Mouse (Mus musculus) embryonic facial prominence, embryonic 14.5 days (tissue): ENCODE results near the gene Pde6b. TPM values are rescaled to one million over a fixed set of nuclear protein-coding genes. Genes with fewer than 3 reads are reported as not detected.

ENCODE experiments used
- ATAC-seq: fragments of 200-750 bp; cut with Nextera tagmentation; 2 replicates; pipeline ENCODE4 v1.8.0; 2017; ENCODE audit warnings: low read depth, moderate number of reproducible peaks, moderate TSS enrichment
- DNase-seq: peaks from one replicate; pipeline ENCODE4 v3.0.0-alpha.2; 2015; ENCODE audit warnings: low spot score
- H3K27ac ChIP-seq: fragments of 300-500 bp; sonication (generic); replicated peaks from 2 replicates; pipeline ENCODE4 v1.5.1; 2014; ENCODE audit warnings: low read depth, mild to moderate bottlenecking, low read length, moderate library complexity
- H3K27me3 ChIP-seq: fragments of 300-500 bp; sonication (generic); replicated peaks from 2 replicates; pipeline ENCODE4 v1.6.1; 2014; ENCODE audit warnings: low read length; ENCODE audit not compliant: control insufficient read depth, insufficient read depth
- H3K36me3 ChIP-seq: fragments of 300-500 bp; sonication (generic); 2 replicates; pipeline ENCODE4 v1.6.1; 2014; ENCODE audit warnings: low read length, mixed read lengths; ENCODE audit not compliant: control insufficient read depth, insufficient read depth
- H3K4me1 ChIP-seq: fragments of 300-500 bp; sonication (generic); 2 replicates; pipeline ENCODE4 v1.6.1; 2014; ENCODE audit warnings: antibody characterized with exemption, low read length; ENCODE audit not compliant: control insufficient read depth, insufficient read depth
- H3K4me2 ChIP-seq: fragments of 300-500 bp; sonication (generic); 2 replicates; pipeline ENCODE4 v1.6.1; 2014; ENCODE audit warnings: low read depth, mild to moderate bottlenecking, low read length, moderate library complexity, mixed read lengths
- H3K4me3 ChIP-seq: fragments of 300-500 bp; sonication (generic); 2 replicates; pipeline ENCODE4 v1.5.1; 2014; ENCODE audit warnings: low read depth, mild to moderate bottlenecking, low read length
- H3K9ac ChIP-seq: fragments of 300-500 bp; sonication (generic); 2 replicates; pipeline ENCODE4 v1.6.1; 2014; ENCODE audit warnings: low read depth, mild to moderate bottlenecking, low read length, moderate library complexity, mixed read lengths
- H3K9me3 ChIP-seq: fragments of 300-500 bp; sonication (generic); 2 replicates; pipeline ENCODE4 v1.6.1; 2016; ENCODE audit warnings: low read length; ENCODE audit not compliant: control insufficient read depth
- WGBS: fragments of 180-500 bp; shearing (Covaris S2); extraction: QIAGEN DNeasy Blood & Tissue Kit; methylation state at CpG from one replicate; pipeline ENCODE4 v1.1.7; 2014; 5-methylcytosine and 5-hydroxymethylcytosine counted together
- polyA plus RNA-seq: library from polyadenylated mRNA; unstranded; fragments of >200 nt; fragmentation: Nextera tagmentation; extraction: Ambion mirVana; gene quantifications from 2 replicates; pipeline ENCODE4 v1.2.1, GENCODE M21; 2014

The Pde6b gene
- not detected in 2 replicates for polyA plus RNA-seq

DNA sequence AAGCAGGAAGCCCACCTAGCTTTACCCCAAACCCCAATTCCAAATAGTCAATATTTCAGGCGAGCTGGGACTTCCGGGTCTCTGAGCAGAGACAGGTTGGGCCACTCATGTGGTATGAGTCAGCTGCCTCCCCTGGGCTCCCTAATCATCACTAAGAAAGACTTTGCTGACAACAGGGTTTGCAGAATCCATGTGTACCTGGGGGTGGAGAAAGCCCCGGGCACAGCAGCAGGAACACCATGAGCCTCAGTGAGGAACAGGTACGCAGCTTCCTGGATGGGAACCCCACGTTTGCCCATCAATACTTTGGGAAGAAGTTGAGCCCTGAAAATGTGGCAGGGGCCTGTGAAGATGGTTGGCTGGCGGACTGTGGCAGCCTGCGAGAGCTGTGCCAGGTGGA, at the start of gene Pde6b:
Gene Pde6b (plus strand): TSS at position 191 of the 400 bp plus-strand sequence.
- Histone ChIP-seq H3K4me3 (no peak within 1 kb of the TSS), H3K27me3 (no peaks in the 10 kb centered on the region), H3K9ac (no peak within 1 kb of the TSS), H3K9me3 (no peaks in the 10 kb centered on the region), H3K4me2 (no peak within 1 kb of the TSS), H3K36me3 (no peaks in the 10 kb centered on the region), H3K27ac (no peak within 1 kb of the TSS), H3K4me1 (no peaks in the 10 kb centered on the region)
- no peak for DNase-seq
- WGBS, result 72% methylated on average over 7 of the region's 7 CpGs
- ATAC-seq, result no peak

DNA sequence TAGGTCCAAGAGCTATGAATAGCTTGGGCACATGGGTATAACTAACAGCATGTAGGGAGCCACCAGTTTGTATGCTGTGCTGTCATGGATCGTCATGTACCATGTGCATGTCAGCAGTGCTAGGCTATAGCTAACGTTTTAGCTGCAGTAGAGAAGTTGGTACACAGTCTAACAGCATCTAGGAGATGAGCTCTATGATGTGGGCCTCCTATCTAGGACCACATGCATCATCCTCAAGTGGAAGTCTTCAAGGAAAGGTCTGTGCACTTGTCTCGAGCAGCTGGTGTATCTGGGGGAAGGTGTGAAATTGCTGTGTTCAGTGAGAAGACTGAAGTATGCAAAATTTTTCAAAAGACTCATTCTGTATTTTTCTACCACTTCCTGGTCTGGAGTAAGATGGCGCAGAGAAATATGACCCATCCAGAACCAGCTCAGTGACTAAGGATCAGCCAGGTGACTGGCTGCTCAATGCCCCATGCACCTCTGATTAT, 44.5 kb upstream of the Pde6b start:
- no peaks in the 10 kb centered on the region for H3K9me3 ChIP-seq
- H3K4me2 ChIP-seq, result no peak overlapping the region
- DNase-seq (no peak), ATAC-seq (no peak)
- H3K27ac ChIP-seq, result no peak overlapping the region
- H3K9ac ChIP-seq, result no peak overlapping the region
- WGBS, result 91% methylated on average over 4 of the region's 4 CpGs
- H3K27me3 ChIP-seq, result no peaks in the 10 kb centered on the region
- H3K4me3 ChIP-seq, result no peak overlapping the region
- H3K36me3 ChIP-seq, result peaks cover 33% of the 10 kb centered on the region
- H3K4me1 ChIP-seq, result no peaks in the 10 kb centered on the region

DNA sequence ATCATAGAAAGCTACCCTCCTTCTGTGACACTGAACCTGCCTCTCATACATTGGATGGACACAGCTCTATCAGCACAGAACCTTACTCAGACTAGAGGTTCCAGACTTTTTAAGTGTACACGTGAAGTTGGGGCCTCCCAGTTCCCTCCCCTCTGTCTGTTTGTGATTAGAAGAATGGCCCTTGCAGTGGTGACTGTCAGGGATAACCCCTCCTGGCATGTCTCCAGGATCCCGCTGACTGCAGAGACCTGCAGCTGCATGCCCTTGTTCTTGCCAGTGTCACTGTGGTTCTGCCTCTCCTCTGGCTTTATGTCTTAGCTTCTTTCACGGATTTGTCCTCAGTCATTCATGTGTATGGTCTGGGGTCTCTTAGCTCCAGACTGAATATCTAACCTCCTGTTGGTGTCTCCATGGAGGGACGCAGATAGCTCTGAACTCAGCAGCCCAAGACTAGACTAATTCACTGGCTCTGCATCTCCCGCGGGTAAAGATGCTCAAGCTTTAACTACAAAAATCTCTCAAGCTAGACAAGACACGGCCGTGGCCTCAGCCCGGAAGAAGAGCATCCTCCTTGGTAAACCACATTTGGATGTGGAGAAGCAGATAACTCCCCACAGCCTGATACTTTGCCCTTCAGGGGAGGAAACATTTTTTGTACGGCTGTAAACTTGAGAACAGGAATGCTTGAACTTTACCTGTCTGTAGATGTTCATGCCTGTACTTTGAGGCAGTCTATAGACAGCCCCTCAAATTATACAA, 42.7 kb upstream of the Pde6b start:
- H3K4me1 ChIP-seq, result no peaks in the 10 kb centered on the region
- DNase-seq (no peak), ATAC-seq (no peak)
- H3K27me3 ChIP-seq, result no peaks in the 10 kb centered on the region
- WGBS, result 84% methylated on average over 10 of the region's 10 CpGs
- peaks cover 32% of the 10 kb centered on the region for H3K36me3 ChIP-seq
- H3K4me3 ChIP-seq, result no peak overlapping the region
- H3K9me3 ChIP-seq, result no peaks in the 10 kb centered on the region
- H3K9ac ChIP-seq, result no peak overlapping the region
- no peak overlapping the region for H3K27ac ChIP-seq
- no peak overlapping the region for H3K4me2 ChIP-seq

DNA sequence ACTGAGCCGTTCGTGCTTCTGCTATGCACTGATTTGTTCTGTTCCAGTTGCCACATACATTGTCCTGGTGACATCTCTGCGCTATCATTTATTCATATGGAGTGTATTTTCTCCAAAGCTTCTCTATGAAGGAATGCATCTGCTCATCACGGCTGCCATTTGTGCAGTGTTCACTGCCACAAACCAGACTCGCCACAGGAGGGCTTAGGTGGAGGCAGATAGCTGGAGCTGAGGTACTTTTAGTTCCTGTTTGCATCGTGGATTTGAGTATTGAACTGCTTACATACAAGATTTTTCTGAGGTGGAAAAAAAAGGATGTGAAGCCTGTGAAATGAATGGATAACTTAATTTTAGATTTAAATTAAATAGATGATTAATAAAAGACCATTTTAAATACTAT, 40.3 kb upstream of the Pde6b start:
- H3K9ac ChIP-seq, result no peak overlapping the region
- ATAC-seq (no peak), DNase-seq (no peak)
- H3K9me3 ChIP-seq, result no peaks in the 10 kb centered on the region
- no peaks in the 10 kb centered on the region for H3K27me3 ChIP-seq
- no peak overlapping the region for H3K4me2 ChIP-seq
- H3K4me1 ChIP-seq, result no peaks in the 10 kb centered on the region
- no peak overlapping the region for H3K27ac ChIP-seq
- WGBS, result 64% methylated on average over 6 of the region's 6 CpGs
- peaks cover 21% of the 10 kb centered on the region for H3K36me3 ChIP-seq
- H3K4me3 ChIP-seq, result no peak overlapping the region

DNA sequence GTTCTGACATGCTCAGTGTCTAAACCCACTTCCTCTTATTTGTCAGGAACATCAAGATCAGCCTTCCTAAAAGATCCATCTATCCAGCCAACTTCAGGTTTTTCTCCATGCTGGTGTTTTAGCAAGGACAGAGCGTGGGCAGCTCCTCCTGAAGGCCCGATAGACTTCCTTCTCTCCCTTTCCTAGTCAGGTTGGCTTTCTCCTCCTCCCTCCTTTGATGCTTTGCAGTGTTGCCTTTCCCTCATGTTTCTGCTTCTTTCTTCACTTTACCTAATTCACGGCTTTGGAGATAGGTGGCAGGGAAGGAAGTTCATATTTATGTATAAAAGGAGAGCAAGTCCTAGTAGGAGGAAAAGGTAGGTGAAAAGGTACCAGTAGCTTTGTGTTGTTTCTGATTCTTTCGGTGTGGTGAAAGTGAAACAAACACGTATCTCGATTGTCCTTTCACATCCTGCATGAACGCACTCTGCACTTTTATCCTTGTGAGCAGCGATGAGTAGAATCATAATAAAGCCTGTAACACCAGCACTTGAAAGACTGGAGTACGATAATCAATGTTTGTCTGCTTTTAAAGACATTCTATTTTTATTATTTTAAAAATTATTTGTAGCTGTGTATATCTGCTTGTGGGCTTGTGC, 38.6 kb upstream of the Pde6b start:
- ATAC-seq, result no peak
- H3K27ac ChIP-seq, result no peak overlapping the region
- no peaks in the 10 kb centered on the region for H3K9me3 ChIP-seq
- no peak for DNase-seq
- WGBS, result 92% methylated on average over 9 of the region's 9 CpGs
- H3K4me3 ChIP-seq, result no peak overlapping the region
- H3K9ac ChIP-seq, result no peak overlapping the region
- H3K4me1 ChIP-seq, result no peaks in the 10 kb centered on the region
- peaks cover 19% of the 10 kb centered on the region for H3K36me3 ChIP-seq
- H3K27me3 ChIP-seq, result no peaks in the 10 kb centered on the region
- no peak overlapping the region for H3K4me2 ChIP-seq

DNA sequence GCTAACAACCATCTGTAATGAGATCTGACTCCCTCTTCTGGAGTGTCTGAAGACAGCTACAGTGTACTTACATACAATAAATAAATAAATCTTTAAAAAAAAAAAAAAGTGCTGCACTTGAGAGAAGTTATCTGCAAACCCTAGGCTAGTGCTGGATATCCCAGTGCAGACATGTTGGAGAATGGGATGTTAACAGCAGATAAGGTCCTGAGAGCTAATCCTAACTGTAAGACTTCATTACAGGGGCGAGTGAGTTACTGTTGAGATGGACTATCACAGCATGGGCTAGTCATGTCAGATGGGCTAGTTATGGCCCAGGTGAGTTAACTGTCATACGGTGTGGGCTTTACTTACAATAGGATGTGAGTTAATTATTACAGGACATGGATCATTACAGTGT, 34.1 kb upstream of the Pde6b start:
- no peak for DNase-seq
- H3K4me3 ChIP-seq, result no peak overlapping the region
- no peak overlapping the region for H3K4me2 ChIP-seq
- no peak overlapping the region for H3K9ac ChIP-seq
- no peaks in the 10 kb centered on the region for H3K27me3 ChIP-seq
- no peak overlapping the region for H3K27ac ChIP-seq
- WGBS, result 80% methylated on average over 2 of the region's 2 CpGs
- no peaks in the 10 kb centered on the region for H3K4me1 ChIP-seq
- peaks cover 10% of the 10 kb centered on the region for H3K36me3 ChIP-seq
- no peak for ATAC-seq
- H3K9me3 ChIP-seq, result no peaks in the 10 kb centered on the region

DNA sequence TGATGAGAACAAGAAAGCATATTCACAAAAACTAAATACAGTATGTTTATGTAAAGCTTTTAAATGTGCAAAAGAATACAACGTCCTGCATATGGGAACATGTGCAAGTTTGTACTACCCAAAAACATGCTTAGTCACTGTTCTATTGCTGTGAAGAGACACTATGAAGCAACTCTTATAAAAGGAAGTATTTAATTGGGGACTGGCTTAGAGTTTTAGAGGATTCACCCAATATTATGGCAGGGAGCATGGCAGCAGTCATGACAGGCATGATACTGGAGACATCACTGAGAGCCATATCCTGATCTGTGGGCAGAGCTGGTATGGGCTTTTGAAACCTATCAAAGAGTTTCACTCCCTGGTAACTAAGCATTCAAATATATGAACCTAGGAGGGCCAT, 30.3 kb upstream of the Pde6b start:
- no peak overlapping the region for H3K4me3 ChIP-seq
- H3K27me3 ChIP-seq, result peaks cover under 1% of the 10 kb centered on the region; the same call in 1 of the 2 replicates
- H3K27ac ChIP-seq, result no peak overlapping the region
- no peak overlapping the region for H3K9ac ChIP-seq
- H3K4me1 ChIP-seq, result no peaks in the 10 kb centered on the region
- 88% methylated on average over 1 of the region's 1 CpGs for WGBS
- no peaks in the 10 kb centered on the region for H3K9me3 ChIP-seq
- ATAC-seq (no peak), DNase-seq (no peak)
- H3K4me2 ChIP-seq, result no peak overlapping the region
- H3K36me3 ChIP-seq, result no peaks in the 10 kb centered on the region

DNA sequence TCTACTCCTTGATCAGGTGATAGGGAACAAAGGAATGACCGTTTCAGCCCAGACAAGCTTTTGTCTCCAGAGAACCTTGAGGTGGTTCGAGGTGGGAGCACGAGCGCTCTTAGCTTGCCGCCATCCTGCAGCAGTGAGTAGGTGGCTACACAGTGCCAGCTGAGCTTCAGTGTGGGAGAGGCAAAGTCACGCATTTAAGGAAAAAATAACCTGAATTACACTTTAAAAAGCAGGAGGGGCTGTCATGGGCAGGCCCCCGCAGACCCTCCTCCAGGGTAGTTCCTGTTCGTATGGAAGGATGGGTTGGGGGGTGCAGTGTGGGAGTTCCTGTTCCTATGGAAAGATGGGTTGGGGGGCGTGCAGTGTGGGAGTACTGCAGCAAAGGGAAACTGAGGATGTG, 28.7 kb upstream of the Pde6b start:
- Histone ChIP-seq H3K4me2 (no peak overlapping the region), H3K4me3 (no peak overlapping the region), H3K4me1 (no peaks in the 10 kb centered on the region), H3K36me3 (no peaks in the 10 kb centered on the region), H3K9ac (no peak overlapping the region), H3K9me3 (no peaks in the 10 kb centered on the region), H3K27me3 (peaks cover 15% of the 10 kb centered on the region), H3K27ac (no peak overlapping the region)
- DNase-seq, result no peak
- no peak for ATAC-seq
- WGBS, result 84% methylated on average over 9 of the region's 9 CpGs

DNA sequence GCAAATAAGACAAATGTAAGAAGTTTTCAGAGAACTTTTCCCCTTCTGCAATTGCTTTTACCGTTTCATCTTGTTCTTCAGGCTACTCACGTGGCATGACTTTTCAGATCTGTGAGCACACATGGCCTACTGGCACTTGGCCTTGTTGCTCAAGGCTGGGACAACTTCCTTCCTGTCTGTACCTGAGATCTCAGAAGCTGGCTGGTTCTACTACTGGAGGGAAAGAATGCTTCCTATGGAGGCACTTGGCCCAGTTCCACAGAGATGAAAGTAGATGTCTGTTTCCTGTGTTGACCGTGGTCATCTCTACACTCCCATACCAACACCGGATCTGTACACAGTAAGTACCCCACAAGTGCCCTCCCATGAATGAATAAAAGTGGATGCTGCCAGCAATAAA, 28.0 kb upstream of the Pde6b start:
- no peaks in the 10 kb centered on the region for H3K36me3 ChIP-seq
- H3K9me3 ChIP-seq, result no peaks in the 10 kb centered on the region
- DNase-seq (no peak), ATAC-seq (no peak)
- H3K27ac ChIP-seq, result no peak overlapping the region
- H3K4me2 ChIP-seq, result no peak overlapping the region
- no peak overlapping the region for H3K9ac ChIP-seq
- no peak overlapping the region for H3K4me3 ChIP-seq
- WGBS, result 85% methylated on average over 4 of the region's 4 CpGs
- H3K27me3 ChIP-seq, result peaks cover 22% of the 10 kb centered on the region
- H3K4me1 ChIP-seq, result no peaks in the 10 kb centered on the region
